Mouse (Mus musculus) myocyte (in vitro differentiated cells): ENCODE data around the gene Rgs11.

Experiments
- CEBPB ChIP-seq: IDR thresholded peaks from 2 replicates; pipeline ENCODE4 v1.6.1; 2011; ENCODE audit warnings: mild to moderate bottlenecking, moderate library complexity; ENCODE audit not compliant: poor library complexity, insufficient read depth, severe bottlenecking
- E2F4 ChIP-seq: IDR thresholded peaks from one replicate; pipeline ENCODE4 v1.6.1; 2011; ENCODE audit warnings: mild to moderate bottlenecking, control low read depth, moderate library complexity; ENCODE audit not compliant: insufficient read depth
- MAX ChIP-seq: IDR thresholded peaks from one replicate; pipeline ENCODE4 v1.6.1; 2011; ENCODE audit warnings: low read depth, mild to moderate bottlenecking, control low read depth
- MYOG ChIP-seq, 3 experiments: IDR thresholded peaks; one replicate each; pipeline ENCODE4 v1.6.1; 2011; ENCODE audit warnings: control low read depth in 2 of 3, low read depth in 2 of 3, mild to moderate bottlenecking in 2 of 3; ENCODE audit not compliant: insufficient read length in 2 of 3, control insufficient read depth in 1 of 3, insufficient read depth in 1 of 3
- POLR2A ChIP-seq: IDR thresholded peaks from one replicate; pipeline ENCODE4 v1.6.1; 2011; ENCODE audit warnings: low read depth, mild to moderate bottlenecking, control low read depth, moderate library complexity; ENCODE audit not compliant: insufficient read length
- POLR2AphosphoS2 ChIP-seq: IDR thresholded peaks from one replicate; pipeline ENCODE4 v1.6.1; 2011; ENCODE audit warnings: low read depth, control low read depth; ENCODE audit not compliant: insufficient read length
- REST ChIP-seq: IDR thresholded peaks from one replicate; pipeline ENCODE4 v1.6.1; 2011; ENCODE audit warnings: mild to moderate bottlenecking, control low read depth, moderate library complexity; ENCODE audit not compliant: insufficient read depth, insufficient read length
- TCF12 ChIP-seq: IDR thresholded peaks from one replicate; pipeline ENCODE4 v1.6.1; 2011; ENCODE audit warnings: mild to moderate bottlenecking, control low read depth; ENCODE audit not compliant: poor library complexity, insufficient read depth, severe bottlenecking
- USF1 ChIP-seq: IDR thresholded peaks from one replicate; pipeline ENCODE4 v1.6.1; 2011; ENCODE audit warnings: low read depth, mild to moderate bottlenecking, control low read depth, moderate library complexity

GRCm38 (mm10) chr17:26239551-26239950 lies 36.8 kb downstream of the Rgs11 start:
- TF ChIP-seq MAX = no peak
- TF ChIP-seq POLR2A = no peak
- TF ChIP-seq CEBPB = no peak
- no peak for TF ChIP-seq TCF12
- no peak for TF ChIP-seq REST
- no peak for TF ChIP-seq E2F4
- TF ChIP-seq USF1 = no peak
- TF ChIP-seq MYOG (IDR thresholded peaks at IDR 0.05; ENCODE audit: control insufficient read depth in 1 of 3, insufficient read depth in 1 of 3, insufficient read length in 2 of 3, low read depth in 2 of 3) = no peak
- TF ChIP-seq POLR2AphosphoS2 = no peak
